Mouse (Mus musculus) spleen, postnatal 4 days (tissue): ENCODE data around the gene Il9r.
A peak's percentile ranks its signal among the peaks of the same experiment; 100 is the strongest.

ENCODE experiments used
- DNase-seq, 2 experiments: peaks; one replicate each; pipeline ENCODE4 v3.0.0; 2022; ENCODE audit warnings: low spot score in 2 of 2

Gene Il9r

GRCm38 (mm10) chr11:32198256-32198955 is 1.7 kb downstream of the Il9r start:
- DNase-seq = no peak

- no peak for DNase-seq
These were observed 2.3 kb downstream of the Il9r start for GRCm38 (mm10) chr11:32197766-32198165.

- DNase-seq = no peak
These were observed 3.4 kb downstream of the Il9r start for GRCm38 (mm10) chr11:32196727-32197126.

- DNase-seq = peak in 1 of 2 experiments; percentile 64
These were observed 4.1 kb downstream of the Il9r start for GRCm38 (mm10) chr11:32195867-32196540.

- no peak for DNase-seq
These were observed 5.5 kb downstream of the Il9r start for GRCm38 (mm10) chr11:32194626-32195025.

GRCm38 (mm10) chr11:32194086-32194485 is 6.0 kb downstream of the Il9r start:
- no peak for DNase-seq

GRCm38 (mm10) chr11:32193156-32193555 is 6.9 kb downstream of the Il9r start:
- no peak for DNase-seq

GRCm38 (mm10) chr11:32190603-32191110 is 9.4 kb downstream of the Il9r start:
- DNase-seq = no peak

GRCm38 (mm10) chr11:32190119-32190518 is 10.0 kb downstream of the Il9r start:
- no peak for DNase-seq

GRCm38 (mm10) chr11:32189434-32189833 is 10.6 kb downstream of the Il9r start:
- no peak for DNase-seq

GRCm38 (mm10) chr11:32188881-32189280 is 11.2 kb downstream of the Il9r start:
- DNase-seq = no peak

GRCm38 (mm10) chr11:32187256-32187655 is 12.8 kb downstream of the Il9r start:
- DNase-seq = no peak

- no peak for DNase-seq
These were observed 14.0 kb downstream of the Il9r start for GRCm38 (mm10) chr11:32186031-32186430.

- peak in 1 of 2 experiments; percentile 53 for DNase-seq
These were observed 15.6 kb downstream of the Il9r start for GRCm38 (mm10) chr11:32184469-32184868.

GRCm38 (mm10) chr11:32181973-32182868 is 17.9 kb downstream of the Il9r start:
- peak; percentile 72 to 90 for DNase-seq

GRCm38 (mm10) chr11:32181246-32181645 is 18.8 kb downstream of the Il9r start:
- DNase-seq = peak in 1 of 2 experiments; percentile 45

- DNase-seq = no peak
These were observed 21.6 kb downstream of the Il9r start for GRCm38 (mm10) chr11:32178506-32178905.

- DNase-seq = no peak
These were observed 33.4 kb downstream of the Il9r start for GRCm38 (mm10) chr11:32166683-32167082.

GRCm38 (mm10) chr11:32161922-32162804 is 37.9 kb downstream of the Il9r start:
- DNase-seq = peak; percentile 61 to 89

- DNase-seq = no peak
These were observed 38.6 kb downstream of the Il9r start for GRCm38 (mm10) chr11:32161500-32161899.

- no peak for DNase-seq
These were observed 39.7 kb downstream of the Il9r start for GRCm38 (mm10) chr11:32160341-32160740.
